8 mouse cellular contexts compared by ENCODE assay signal in genomic region chr5:92353517-92353916, GRCm38 (mm10). TPM values are rescaled to one million over a fixed set of nuclear protein-coding genes. Genes with fewer than 3 reads are reported as not detected.
DNase-seq lines count a peak whose midpoint lies in the region; ATAC-seq lines count a peak whose summit lies in the region.

No protein-coding gene starts in this region.

- no peak for ATAC-seq in neural tube, embryonic 13.5 days (ENCODE audit: low read depth)
- ATAC-seq in common myeloid progenitor, adult 5-6 weeks (replicated peaks; ENCODE audit: low read depth, poor library complexity, severe bottlenecking) = peak; percentile 78
- ATAC-seq in heart, embryonic 15.5 days (replicated peaks; ENCODE audit: insufficient number of reproducible peaks, insufficient read depth, low FRiP score, low read depth) = peak; percentile 61; the same call in 1 of the 2 replicates
- ATAC-seq in liver, embryonic 11.5 days (replicated peaks; ENCODE audit: low FRiP score) = 0 out of 2 replicates have a peak, but pooled peaks have one; percentile 55
- peak; percentile 82 for ATAC-seq in neutrophil, adult 5-6 weeks (ENCODE audit: extremely low read depth, insufficient number of reproducible peaks, low FRiP score, poor library complexity, severe bottlenecking)

- H3K4me3 ChIP-seq in neural tube, embryonic 13.5 days = no peak overlapping the region
- peak overlapping the region; percentile 50 for H3K4me3 ChIP-seq in heart, embryonic 15.5 days
- H3K4me3 ChIP-seq in liver, embryonic 11.5 days (ENCODE audit: low read depth, low read length) = peak overlapping the region; percentile 40

- H3K4me1 ChIP-seq in neural tube, embryonic 13.5 days (replicated peaks) = peaks cover 4% of the 10 kb centered on the region; the same call in 1 of the 2 replicates
- H3K4me1 ChIP-seq in heart, embryonic 15.5 days (replicated peaks) = peaks cover 11% of the 10 kb centered on the region
- peaks cover 5% of the 10 kb centered on the region; the same call in 1 of the 2 replicates for H3K4me1 ChIP-seq in liver, embryonic 11.5 days (replicated peaks; ENCODE audit: control insufficient read depth, insufficient read depth, low read length)

- DNase-seq in neural tube, embryonic 10.5 days (ENCODE audit: extremely low spot score, low spot score) = no peak
- DNase-seq in liver, embryonic 11.5 days (ENCODE audit: low spot score) = peak; percentile 45
- no peak for DNase-seq in left cerebral cortex, postnatal 14 days (ENCODE audit: low spot score in 2 of 2)
- no peak for DNase-seq in cerebellum, adult 9-11 months

- intact Hi-C loops in left cerebral cortex, postnatal 14 days (cut with DNase I) = no loop called here

- no peak overlapping the region for H3K27ac ChIP-seq in neural tube, embryonic 13.5 days (replicated peaks)
- H3K27ac ChIP-seq in heart, embryonic 15.5 days = peak overlapping the region; percentile 74
- H3K27ac ChIP-seq in liver, embryonic 11.5 days (ENCODE audit: low read depth, low read length) = no peak overlapping the region; the same call in 1 of the 2 replicates

- no peaks in the 10 kb centered on the region for H3K9me3 ChIP-seq in neural tube, embryonic 13.5 days
- no peaks in the 10 kb centered on the region for H3K9me3 ChIP-seq in heart, embryonic 15.5 days (replicated peaks)
- H3K9me3 ChIP-seq in liver, embryonic 11.5 days (ENCODE audit: control insufficient read depth, low read length) = no peaks in the 10 kb centered on the region

- H3K36me3 ChIP-seq in neural tube, embryonic 13.5 days = no peaks in the 10 kb centered on the region
- no peaks in the 10 kb centered on the region for H3K36me3 ChIP-seq in heart, embryonic 15.5 days
- H3K36me3 ChIP-seq in liver, embryonic 11.5 days (ENCODE audit: control insufficient read depth, insufficient read depth, low read length) = no peaks in the 10 kb centered on the region

- H3K9ac ChIP-seq in neural tube, embryonic 13.5 days = 0 out of 2 replicates have a peak overlapping the region, but pooled peaks have one; percentile 5
- H3K9ac ChIP-seq in heart, embryonic 15.5 days = peak overlapping the region; percentile 43
- 0 out of 2 replicates have a peak overlapping the region, but pooled peaks have one; percentile 30 for H3K9ac ChIP-seq in liver, embryonic 11.5 days (ENCODE audit: low read depth, low read length)

- WGBS in neural tube, embryonic 13.5 days = 47% methylated on average over 11 of the region's 11 CpGs
- whole genome bisulfite sequencing in heart, embryonic 15.5 days = 14% methylated on average over 11 of the region's 11 CpGs
- WGBS in liver, embryonic 11.5 days = 40% methylated on average over 11 of the region's 11 CpGs

- peaks cover 5% of the 10 kb centered on the region; the same call in 1 of the 2 replicates for H3K27me3 ChIP-seq in neural tube, embryonic 13.5 days
- H3K27me3 ChIP-seq in heart, embryonic 15.5 days = peaks cover 1% of the 10 kb centered on the region; the same call in 1 of the 2 replicates
- H3K27me3 ChIP-seq in liver, embryonic 11.5 days (replicated peaks; ENCODE audit: control insufficient read depth, insufficient read depth, low read length) = no peaks in the 10 kb centered on the region

- H3K4me2 ChIP-seq in neural tube, embryonic 13.5 days = peak overlapping the region; percentile 30
- H3K4me2 ChIP-seq in heart, embryonic 15.5 days = peak overlapping the region; percentile 61
- H3K4me2 ChIP-seq in liver, embryonic 11.5 days = peak overlapping the region; percentile 61

RNA-seq across cellular contexts. Expression of gene Cxcl10, which starts 4.8 kb away (rescaled TPM):
- polyA plus RNA-seq in neural tube, embryonic 13.5 days (2015; fragmentation: Nextera tagmentation; extraction: Ambion mirVana) = 1.0 TPM in 1 of 2 replicates, not detected in the other
- 2.2 and 3.2 TPM in 2 replicates for total RNA-seq in common myeloid progenitor, adult 5-6 weeks (2017)
- 0.92 and 6.4 TPM in 2 replicates for polyA plus RNA-seq in heart, embryonic 15.5 days (2015; fragmentation: Nextera tagmentation; extraction: Ambion mirVana)
- polyA plus RNA-seq in liver, embryonic 11.5 days (2014; fragmentation: Nextera tagmentation; extraction: Ambion mirVana) = 6.0 and 6.5 TPM in 2 replicates
- total RNA-seq in neutrophil, adult 5-6 weeks (2017) = 2.6 and 6.2 TPM in 2 replicates
- total RNA-seq in left cerebral cortex, postnatal 14 days (2021) = not detected

RNA-seq across cellular contexts. Expression of gene Art3, which starts 21.9 kb away (rescaled TPM):
- 12.4 and 13.1 TPM in 2 replicates for polyA plus RNA-seq in neural tube, embryonic 13.5 days (2015; fragmentation: Nextera tagmentation; extraction: Ambion mirVana)
- not detected in 2 replicates for total RNA-seq in common myeloid progenitor, adult 5-6 weeks (2017)
- polyA plus RNA-seq in heart, embryonic 15.5 days (2015; fragmentation: Nextera tagmentation; extraction: Ambion mirVana) = 49.4 and 65.5 TPM in 2 replicates
- polyA plus RNA-seq in liver, embryonic 11.5 days (2014; fragmentation: Nextera tagmentation; extraction: Ambion mirVana) = 1.1 and 1.8 TPM in 2 replicates
- total RNA-seq in neutrophil, adult 5-6 weeks (2017) = 0.49 TPM in 1 of 2 replicates, not detected in the other
- total RNA-seq in left cerebral cortex, postnatal 14 days (2021) = 10 to 100 TPM; 10.2 to 11.8 TPM

RNA-seq across cellular contexts. Expression of gene Cxcl9, which starts 25.6 kb away (rescaled TPM):
- not detected in 2 replicates for polyA plus RNA-seq in neural tube, embryonic 13.5 days (2015; fragmentation: Nextera tagmentation; extraction: Ambion mirVana)
- 0.09 TPM in 1 of 2 replicates, not detected in the other for total RNA-seq in common myeloid progenitor, adult 5-6 weeks (2017)
- 0.49 TPM in 1 of 2 replicates, not detected in the other for polyA plus RNA-seq in heart, embryonic 15.5 days (2015; fragmentation: Nextera tagmentation; extraction: Ambion mirVana)
- polyA plus RNA-seq in liver, embryonic 11.5 days (2014; fragmentation: Nextera tagmentation; extraction: Ambion mirVana) = not detected in 2 replicates
- total RNA-seq in neutrophil, adult 5-6 weeks (2017) = 0.12 TPM in 2 replicates
- not detected for total RNA-seq in left cerebral cortex, postnatal 14 days (2021)

RNA-seq across cellular contexts. Expression of gene Sdad1, which starts 43.2 kb away (rescaled TPM):
- polyA plus RNA-seq in neural tube, embryonic 13.5 days (2015; fragmentation: Nextera tagmentation; extraction: Ambion mirVana) = 26.1 and 28.2 TPM in 2 replicates
- total RNA-seq in common myeloid progenitor, adult 5-6 weeks (2017) = 75.4 and 86.8 TPM in 2 replicates
- 20.0 and 23.7 TPM in 2 replicates for polyA plus RNA-seq in heart, embryonic 15.5 days (2015; fragmentation: Nextera tagmentation; extraction: Ambion mirVana)
- polyA plus RNA-seq in liver, embryonic 11.5 days (2014; fragmentation: Nextera tagmentation; extraction: Ambion mirVana) = 48.7 and 52.9 TPM in 2 replicates
- 41.9 and 50.0 TPM in 2 replicates for total RNA-seq in neutrophil, adult 5-6 weeks (2017)
- total RNA-seq in left cerebral cortex, postnatal 14 days (2021) = 10 to 100 TPM; 18.6 to 20.2 TPM
